Mouse (Mus musculus): ENCODE data around the gene Rce1. TPM values are rescaled to one million over a fixed set of nuclear protein-coding genes. Genes with fewer than 3 reads are reported as not detected.

Gene Rce1
- polyA plus RNA-seq, 1 experiment from 2014 or later: 56.5 TPM

- no peak overlapping the region for H3K9ac ChIP-seq (replicated peaks)
- ATAC-seq (replicated peaks): no peak
- no peaks in the 10 kb centered on the region for H3K4me1 ChIP-seq
- H3K27me3 ChIP-seq: no peaks in the 10 kb centered on the region
- H3K4me2 ChIP-seq (replicated peaks): no peak overlapping the region
- no peaks in the 10 kb centered on the region for H3K36me3 ChIP-seq
- H3K4me3 ChIP-seq: no peak overlapping the region
- H3K9me3 ChIP-seq: no peaks in the 10 kb centered on the region
- H3K27ac ChIP-seq (replicated peaks): no peak overlapping the region
- WGBS: 61% methylated on average over 2 of the region's 2 CpGs
Observed at GRCm38 (mm10) chr19:4583856-4584255, 41.6 kb downstream of the Rce1 start.

DNA sequence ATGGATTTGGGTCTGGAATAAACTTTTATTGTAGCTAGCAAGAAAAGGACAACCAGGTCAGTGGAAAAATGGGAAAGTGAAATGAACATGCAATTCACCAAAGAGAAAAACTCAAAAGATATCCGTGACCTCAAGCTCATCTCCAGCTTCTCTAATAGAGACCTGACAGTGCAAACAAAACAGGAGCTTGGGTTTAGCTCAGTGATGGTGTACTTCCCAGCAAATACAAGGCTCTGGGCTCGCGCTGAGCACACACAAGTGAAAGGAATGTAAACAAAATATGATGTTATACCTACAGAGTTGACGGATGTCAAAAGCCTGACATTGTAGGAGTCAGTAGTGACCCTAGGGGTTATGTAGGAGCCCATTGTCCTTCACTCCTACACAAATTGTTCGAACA is 46.1 kb downstream of the Rce1 start:
- H3K4me3 ChIP-seq: no peak overlapping the region
- ATAC-seq (replicated peaks): no peak
- no peaks in the 10 kb centered on the region for H3K27me3 ChIP-seq
- no peaks in the 10 kb centered on the region for H3K9me3 ChIP-seq
- no peak overlapping the region for H3K9ac ChIP-seq (replicated peaks)
- no peaks in the 10 kb centered on the region for H3K4me1 ChIP-seq
- H3K27ac ChIP-seq (replicated peaks): no peak overlapping the region
- 84% methylated on average over 5 of the region's 5 CpGs for WGBS
- no peaks in the 10 kb centered on the region for H3K36me3 ChIP-seq
- no peak overlapping the region for H3K4me2 ChIP-seq (replicated peaks)

- ATAC-seq (replicated peaks): no peak
- 83% methylated on average over 2 of the region's 2 CpGs for WGBS
- H3K27ac ChIP-seq (replicated peaks): no peak overlapping the region
- H3K9me3 ChIP-seq: no peaks in the 10 kb centered on the region
- H3K4me2 ChIP-seq (replicated peaks): no peak overlapping the region
- no peak overlapping the region for H3K4me3 ChIP-seq
- H3K4me1 ChIP-seq: no peaks in the 10 kb centered on the region
- H3K27me3 ChIP-seq: no peaks in the 10 kb centered on the region
- no peak overlapping the region for H3K9ac ChIP-seq (replicated peaks)
- no peaks in the 10 kb centered on the region for H3K36me3 ChIP-seq
Observed at GRCm38 (mm10) chr19:4578799-4579198, 46.6 kb downstream of the Rce1 start.

GRCm38 (mm10) chr19:4573241-4573640 is 52.2 kb downstream of the Rce1 start:
- no peak for ATAC-seq (replicated peaks)

More at GRCm38 (mm10) chr19:4573241-4573640, 52.2 kb downstream of the Rce1 start:
- no peak overlapping the region for H3K4me2 ChIP-seq (replicated peaks)
- H3K27ac ChIP-seq (replicated peaks): no peak overlapping the region
- no peaks in the 10 kb centered on the region for H3K9me3 ChIP-seq
- peaks cover 17% of the 10 kb centered on the region for H3K4me1 ChIP-seq
- H3K36me3 ChIP-seq: no peaks in the 10 kb centered on the region
- H3K4me3 ChIP-seq: no peak overlapping the region
- 97% methylated on average over 1 of the region's 1 CpGs for WGBS
- H3K9ac ChIP-seq (replicated peaks): no peak overlapping the region
- H3K27me3 ChIP-seq: no peaks in the 10 kb centered on the region

Small RNA genes within 50 kb of the gene (microRNA-seq; reads per million reads assigned to microRNA genes)
- gene Mir6986: 2.4 reads per million, percentile 3 among the genes with 10 or more reads in this experiment

Other genes starting within 250 kb of the Rce1 start
- 40.3 and 43.3 TPM in 2 replicates for gene Kdm2a, start 227.4 kb downstream of the Rce1 start, polyA plus RNA-seq (2015; fragmentation: Nextera tagmentation; extraction: Ambion mirVana)
- 5.1 and 5.6 TPM in 2 replicates for gene Rhod, start 186.2 kb downstream of the Rce1 start, polyA plus RNA-seq (2015; fragmentation: Nextera tagmentation; extraction: Ambion mirVana)
- gene Syt12, start 148.2 kb downstream of the Rce1 start, polyA plus RNA-seq (2015; fragmentation: Nextera tagmentation; extraction: Ambion mirVana): 1.5 and 1.8 TPM in 2 replicates
- not detected in 2 replicates for gene 2010003K11Rik, start 127.1 kb downstream of the Rce1 start, polyA plus RNA-seq (2015; fragmentation: Nextera tagmentation; extraction: Ambion mirVana)
- gene Pcx, start 115.2 kb downstream of the Rce1 start, polyA plus RNA-seq (2015; fragmentation: Nextera tagmentation; extraction: Ambion mirVana): 26.8 and 28.4 TPM in 2 replicates
- 10.9 and 11.7 TPM in 2 replicates for gene Lrfn4, start 10.0 kb downstream of the Rce1 start, polyA plus RNA-seq (2015; fragmentation: Nextera tagmentation; extraction: Ambion mirVana)
- gene Gm960, start 73.0 kb upstream of the Rce1 start, polyA plus RNA-seq (2015; fragmentation: Nextera tagmentation; extraction: Ambion mirVana): 6.6 and 8.8 TPM in 2 replicates
- 30.2 and 31.9 TPM in 2 replicates for gene Sptbn2, start 85.5 kb upstream of the Rce1 start, polyA plus RNA-seq (2015; fragmentation: Nextera tagmentation; extraction: Ambion mirVana)
- 184 and 193 TPM in 2 replicates for gene Rbm4b, start 130.9 kb upstream of the Rce1 start, polyA plus RNA-seq (2015; fragmentation: Nextera tagmentation; extraction: Ambion mirVana)
- 93.0 and 114 TPM in 2 replicates for gene Rbm4, start 168.3 kb upstream of the Rce1 start, polyA plus RNA-seq (2015; fragmentation: Nextera tagmentation; extraction: Ambion mirVana)
- 31.3 and 43.7 TPM in 2 replicates for gene Gm21992, start 186.0 kb upstream of the Rce1 start, polyA plus RNA-seq (2015; fragmentation: Nextera tagmentation; extraction: Ambion mirVana)
- gene Rbm14, start 186.0 kb upstream of the Rce1 start, polyA plus RNA-seq (2015; fragmentation: Nextera tagmentation; extraction: Ambion mirVana): 81.4 and 84.6 TPM in 2 replicates
- 36.9 and 39.6 TPM in 2 replicates for gene Ccs, start 213.7 kb upstream of the Rce1 start, polyA plus RNA-seq (2015; fragmentation: Nextera tagmentation; extraction: Ambion mirVana)
- 0.41 and 0.74 TPM in 2 replicates for gene Ccdc87, start 213.7 kb upstream of the Rce1 start, polyA plus RNA-seq (2015; fragmentation: Nextera tagmentation; extraction: Ambion mirVana)
- 56.8 and 61.7 TPM in 2 replicates for gene Ctsf, start 229.5 kb upstream of the Rce1 start, polyA plus RNA-seq (2015; fragmentation: Nextera tagmentation; extraction: Ambion mirVana)

Data from forebrain, embryonic 15.5 days (tissue).